Mouse (Mus musculus): ENCODE results near the gene Timp4. TPM values are rescaled to one million over a fixed set of nuclear protein-coding genes. Genes with fewer than 3 reads are reported as not detected.
A peak's percentile ranks its signal among the peaks of the same experiment; 100 is the strongest.

Timp4 gene
- total and polyA plus RNA-seq, 2 experiments = not detected

DNA sequence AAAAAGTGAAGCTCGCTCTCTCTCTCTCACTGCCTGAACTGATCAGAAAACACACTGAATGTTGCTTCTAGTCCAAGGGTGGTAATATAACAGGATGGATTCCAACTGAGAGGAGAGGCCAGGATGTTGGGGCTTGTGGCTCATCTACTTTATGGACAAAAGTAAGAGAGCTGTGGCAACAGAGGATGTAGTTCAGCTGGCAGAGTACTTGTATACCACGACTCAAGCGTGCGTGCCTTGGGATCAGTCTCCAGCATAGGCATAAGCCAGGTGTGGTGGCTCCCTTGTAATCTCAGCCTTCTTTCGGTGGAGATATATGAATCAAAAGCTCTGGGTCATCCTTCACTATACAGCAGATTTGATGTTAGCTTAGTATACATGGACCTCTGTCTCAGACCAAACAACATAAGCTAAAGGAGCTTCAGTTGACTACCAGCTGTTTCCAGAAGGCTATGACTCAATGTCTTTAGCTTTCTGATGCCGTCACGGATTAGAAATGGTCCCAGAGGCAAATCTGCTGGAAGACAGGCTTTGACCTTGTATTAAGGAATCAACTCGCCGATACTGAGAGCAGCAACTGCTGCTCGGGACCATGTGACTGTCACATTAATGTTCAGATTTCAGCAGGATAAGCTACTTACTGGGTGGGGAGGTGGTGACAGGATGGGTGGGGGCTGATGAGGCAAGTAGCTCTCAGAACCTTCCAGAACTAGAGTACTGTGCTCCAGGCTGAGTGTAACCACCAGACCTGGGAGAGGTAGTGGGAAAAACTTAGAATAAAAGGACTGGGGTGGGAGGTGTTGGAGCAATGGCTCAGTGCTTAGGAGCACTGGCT, 16.8 kb upstream of the Timp4 start:
- H3K79me2 ChIP-seq (ENCODE audit: control insufficient read depth, insufficient read depth, low read length) = no peaks in the 10 kb centered on the region
- H3K36me3 ChIP-seq (ENCODE audit: control insufficient read depth, insufficient read depth, low read length) = no peaks in the 10 kb centered on the region
- H3K4me3 ChIP-seq (ENCODE audit: insufficient read depth, low read depth, low read length) = no peak overlapping the region
- TF ChIP-seq POLR2A (IDR thresholded peaks at IDR 0.05; ENCODE audit: extremely low read depth, insufficient read depth, low read length) = no peak
- TF ChIP-seq CTCF (IDR thresholded peaks at IDR 0.05; ENCODE audit: low read depth, low read length) = no peak
- no peak overlapping the region for H3K27ac ChIP-seq (replicated peaks; ENCODE audit: insufficient read depth, low read depth, low read length)
- WGBS = 96% methylated on average over 10 of the region's 10 CpGs
- H3K27me3 ChIP-seq (ENCODE audit: control insufficient read depth, insufficient read depth, low read length) = no peaks in the 10 kb centered on the region
- no peak overlapping the region for H3K9ac ChIP-seq (ENCODE audit: low read depth, low read length)
- no peaks in the 10 kb centered on the region for H3K4me1 ChIP-seq (ENCODE audit: control insufficient read depth, insufficient read depth, low read length)
- DNase-seq (ENCODE audit: extremely low read depth, low read depth, low spot score) = no peak

DNA sequence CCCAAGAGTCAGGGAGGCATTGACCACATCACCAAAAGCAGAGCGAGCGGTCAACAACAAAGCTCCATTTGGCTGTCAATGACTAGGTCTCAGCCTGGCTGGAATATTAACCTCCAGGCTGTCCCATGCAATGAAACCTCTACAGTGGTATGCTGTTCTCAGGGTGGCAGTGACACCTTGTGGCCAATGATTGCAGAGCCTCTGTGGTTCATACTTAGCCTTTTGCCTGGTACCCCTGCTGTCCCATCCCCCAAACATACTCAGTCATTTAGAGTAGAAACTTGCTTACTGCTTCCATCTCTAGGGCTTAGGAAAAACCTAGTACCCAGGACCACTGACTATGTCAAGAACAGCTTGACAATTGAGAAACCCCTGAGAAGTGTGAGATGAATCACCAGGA, 15.9 kb upstream of the Timp4 start:
- Histone ChIP-seq H3K79me2 (ENCODE audit: control insufficient read depth, insufficient read depth, low read length) (no peaks in the 10 kb centered on the region), H3K36me3 (ENCODE audit: control insufficient read depth, insufficient read depth, low read length) (no peaks in the 10 kb centered on the region), H3K4me1 (ENCODE audit: control insufficient read depth, insufficient read depth, low read length) (no peaks in the 10 kb centered on the region), H3K4me3 (ENCODE audit: insufficient read depth, low read depth, low read length) (no peak overlapping the region), H3K27me3 (ENCODE audit: control insufficient read depth, insufficient read depth, low read length) (no peaks in the 10 kb centered on the region), H3K9ac (ENCODE audit: low read depth, low read length) (no peak overlapping the region), H3K27ac (replicated peaks; ENCODE audit: insufficient read depth, low read depth, low read length) (no peak overlapping the region)
- WGBS = 59% methylated on average over 2 of the region's 2 CpGs
- DNase-seq (ENCODE audit: extremely low read depth, low read depth, low spot score) = peak; percentile 46
- peak; percentile 89 for TF ChIP-seq CTCF (IDR thresholded peaks at IDR 0.05; ENCODE audit: low read depth, low read length)
- TF ChIP-seq POLR2A (IDR thresholded peaks at IDR 0.05; ENCODE audit: extremely low read depth, insufficient read depth, low read length) = no peak

DNA sequence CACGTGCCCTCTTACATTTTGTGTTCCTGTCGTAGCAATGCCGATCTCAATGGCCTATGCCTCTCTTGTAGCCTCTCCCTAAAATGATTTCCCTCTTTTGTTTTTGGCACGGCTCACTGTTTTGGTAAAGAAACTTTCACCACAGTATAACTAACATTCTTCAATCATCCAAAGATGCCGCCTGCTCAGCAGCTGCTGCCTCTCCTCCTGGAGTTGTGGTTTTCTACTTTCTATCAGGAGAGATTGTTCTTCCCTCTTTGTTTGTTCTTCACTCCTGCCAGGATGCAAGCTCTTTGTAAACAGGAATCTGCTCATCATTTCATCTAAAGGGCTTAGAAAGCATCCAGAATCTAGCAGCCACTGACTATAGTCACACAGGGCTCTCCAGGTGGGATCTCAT, 14.8 kb upstream of the Timp4 start:
- no peak for DNase-seq (ENCODE audit: extremely low read depth, low read depth, low spot score)
- no peak overlapping the region for H3K27ac ChIP-seq (replicated peaks; ENCODE audit: insufficient read depth, low read depth, low read length)
- H3K36me3 ChIP-seq (ENCODE audit: control insufficient read depth, insufficient read depth, low read length) = no peaks in the 10 kb centered on the region
- WGBS = 83% methylated on average over 5 of the region's 5 CpGs
- H3K79me2 ChIP-seq (ENCODE audit: control insufficient read depth, insufficient read depth, low read length) = no peaks in the 10 kb centered on the region
- no peak for TF ChIP-seq CTCF (IDR thresholded peaks at IDR 0.05; ENCODE audit: low read depth, low read length)
- no peak for TF ChIP-seq POLR2A (IDR thresholded peaks at IDR 0.05; ENCODE audit: extremely low read depth, insufficient read depth, low read length)
- H3K9ac ChIP-seq (ENCODE audit: low read depth, low read length) = no peak overlapping the region
- H3K4me3 ChIP-seq (ENCODE audit: insufficient read depth, low read depth, low read length) = no peak overlapping the region
- no peaks in the 10 kb centered on the region for H3K4me1 ChIP-seq (ENCODE audit: control insufficient read depth, insufficient read depth, low read length)
- H3K27me3 ChIP-seq (ENCODE audit: control insufficient read depth, insufficient read depth, low read length) = no peaks in the 10 kb centered on the region

DNA sequence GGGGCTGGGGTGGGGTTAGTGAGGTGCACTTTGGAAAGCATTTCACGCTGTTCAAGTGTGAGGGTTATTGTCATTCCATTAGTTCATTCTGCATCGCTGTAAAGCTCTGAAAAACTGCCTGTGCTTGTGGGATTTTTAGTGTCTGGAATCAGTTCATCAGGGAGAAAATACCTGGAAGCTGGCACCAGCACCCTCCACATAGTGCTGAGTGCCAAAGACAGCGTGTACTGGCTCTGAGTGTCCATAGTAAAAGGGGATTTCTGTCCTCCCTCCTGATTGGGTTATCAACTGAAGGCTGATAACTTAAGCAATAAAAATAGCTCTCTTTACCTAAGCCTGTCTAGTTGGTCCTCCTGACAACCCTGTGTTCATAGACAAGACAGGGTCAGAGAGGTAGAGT, 8.5 kb upstream of the Timp4 start:
- no peaks in the 10 kb centered on the region for H3K79me2 ChIP-seq (ENCODE audit: control insufficient read depth, insufficient read depth, low read length)
- no peak overlapping the region for H3K9ac ChIP-seq (ENCODE audit: low read depth, low read length)
- no peaks in the 10 kb centered on the region for H3K36me3 ChIP-seq (ENCODE audit: control insufficient read depth, insufficient read depth, low read length)
- no peak overlapping the region for H3K27ac ChIP-seq (replicated peaks; ENCODE audit: insufficient read depth, low read depth, low read length)
- TF ChIP-seq CTCF (IDR thresholded peaks at IDR 0.05; ENCODE audit: low read depth, low read length) (no peak), POLR2A (IDR thresholded peaks at IDR 0.05; ENCODE audit: extremely low read depth, insufficient read depth, low read length) (no peak)
- no peaks in the 10 kb centered on the region for H3K27me3 ChIP-seq (ENCODE audit: control insufficient read depth, insufficient read depth, low read length)
- no peak overlapping the region for H3K4me3 ChIP-seq (ENCODE audit: insufficient read depth, low read depth, low read length)
- H3K4me1 ChIP-seq (ENCODE audit: control insufficient read depth, insufficient read depth, low read length) = no peaks in the 10 kb centered on the region
- WGBS = 82% methylated on average over 3 of the region's 3 CpGs
- no peak for DNase-seq (ENCODE audit: extremely low read depth, low read depth, low spot score)

DNA sequence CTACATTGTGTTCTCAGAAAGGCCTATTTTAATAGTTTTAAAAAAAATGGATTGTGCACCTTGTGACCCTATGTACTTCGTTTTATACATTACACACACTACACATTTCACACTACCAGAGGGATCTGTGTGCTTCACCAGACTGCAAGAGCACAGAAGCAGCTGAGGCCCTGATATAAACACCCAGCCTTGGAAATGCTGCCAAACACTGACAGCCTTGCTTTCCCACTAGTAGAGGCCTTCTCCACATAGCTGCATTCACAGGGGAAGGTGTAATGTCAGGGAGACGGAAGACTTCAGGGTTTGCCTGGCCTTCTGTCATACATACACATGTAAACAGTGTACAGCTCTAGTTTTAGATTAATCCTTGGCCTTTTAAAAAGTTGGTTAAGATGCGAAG, 3.2 kb upstream of the Timp4 start:
- no peaks in the 10 kb centered on the region for H3K36me3 ChIP-seq (ENCODE audit: control insufficient read depth, insufficient read depth, low read length)
- H3K4me3 ChIP-seq (ENCODE audit: insufficient read depth, low read depth, low read length) = no peak overlapping the region
- no peak for TF ChIP-seq POLR2A (IDR thresholded peaks at IDR 0.05; ENCODE audit: extremely low read depth, insufficient read depth, low read length)
- TF ChIP-seq CTCF (IDR thresholded peaks at IDR 0.05; ENCODE audit: low read depth, low read length) = no peak
- H3K27ac ChIP-seq (replicated peaks; ENCODE audit: insufficient read depth, low read depth, low read length) = no peak overlapping the region
- no peak overlapping the region for H3K9ac ChIP-seq (ENCODE audit: low read depth, low read length)
- 93% methylated on average over 3 of the region's 3 CpGs for WGBS
- peaks cover 4% of the 10 kb centered on the region; the same call in 1 of the 2 replicates for H3K27me3 ChIP-seq (ENCODE audit: control insufficient read depth, insufficient read depth, low read length)
- DNase-seq (ENCODE audit: extremely low read depth, low read depth, low spot score) = no peak
- peaks cover 3% of the 10 kb centered on the region; the same call in 1 of the 2 replicates for H3K4me1 ChIP-seq (ENCODE audit: control insufficient read depth, insufficient read depth, low read length)
- H3K79me2 ChIP-seq (ENCODE audit: control insufficient read depth, insufficient read depth, low read length) = no peaks in the 10 kb centered on the region

DNA sequence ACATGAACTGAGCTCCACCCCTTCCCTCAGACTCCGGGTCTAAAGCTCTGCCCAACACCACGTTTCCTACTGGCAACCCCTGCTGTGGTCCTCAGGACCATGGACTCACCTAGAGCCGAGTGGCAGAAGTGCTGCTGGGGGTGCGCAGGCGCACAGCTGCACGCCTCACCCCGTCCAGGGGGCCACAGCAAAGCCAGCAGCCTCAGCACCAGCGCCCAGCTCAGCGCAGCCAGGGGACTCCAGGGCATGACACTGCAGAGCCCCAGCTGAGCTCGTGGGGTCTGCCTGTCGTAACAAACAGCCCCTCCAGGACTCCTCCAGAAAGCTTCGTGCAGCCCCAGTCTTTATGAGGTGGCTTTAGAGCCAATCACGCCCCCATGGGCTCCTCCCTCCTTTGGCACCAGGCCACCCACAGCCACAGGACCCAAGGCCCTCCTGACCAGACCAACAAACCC, 447 bp downstream of the Timp4 start:
- Histone ChIP-seq H3K79me2 (ENCODE audit: control insufficient read depth, insufficient read depth, low read length) (no peaks in the 10 kb centered on the region), H3K27me3 (ENCODE audit: control insufficient read depth, insufficient read depth, low read length) (peaks cover 4% of the 10 kb centered on the region; the same call in 1 of the 2 replicates), H3K4me1 (ENCODE audit: control insufficient read depth, insufficient read depth, low read length) (peaks cover 3% of the 10 kb centered on the region; the same call in 1 of the 2 replicates), H3K4me3 (ENCODE audit: insufficient read depth, low read depth, low read length) (no peak overlapping the region), H3K9ac (ENCODE audit: low read depth, low read length) (no peak overlapping the region), H3K36me3 (ENCODE audit: control insufficient read depth, insufficient read depth, low read length) (no peaks in the 10 kb centered on the region), H3K27ac (replicated peaks; ENCODE audit: insufficient read depth, low read depth, low read length) (no peak overlapping the region)
- 14% methylated on average over 13 of the region's 13 CpGs for WGBS
- no peak for DNase-seq (ENCODE audit: extremely low read depth, low read depth, low spot score)
- TF ChIP-seq POLR2A (IDR thresholded peaks at IDR 0.05; ENCODE audit: extremely low read depth, insufficient read depth, low read length) (no peak), CTCF (IDR thresholded peaks at IDR 0.05; ENCODE audit: low read depth, low read length) (no peak)

Data from liver, adult 2 months (tissue).